Mouse (Mus musculus) monocyte, adult 5-6 weeks (primary cell): ENCODE data around the gene Inip. TPM values are rescaled to one million over a fixed set of nuclear protein-coding genes. Genes with fewer than 3 reads are reported as not detected.

Experiments
- ATAC-seq: fragments of 153-309, 156-312 bp; replicated peaks from 2 replicates; pipeline ENCODE4 v1.8.0; 2017; ENCODE audit warnings: mild to moderate bottlenecking; ENCODE audit not compliant: low TSS enrichment, insufficient number of reproducible peaks, severe bottlenecking, poor library complexity, low FRiP score
- total RNA-seq: library from RNA; stranded (forward); fragments of 200-1000, 200-491, 200-594 nt; gene quantifications from 3 replicates; pipeline ENCODE4 v1.2.3, GENCODE M21; 2017

The Inip gene
- total RNA-seq, 1 experiment from 2014 or later, result 36.2 TPM

DNA sequence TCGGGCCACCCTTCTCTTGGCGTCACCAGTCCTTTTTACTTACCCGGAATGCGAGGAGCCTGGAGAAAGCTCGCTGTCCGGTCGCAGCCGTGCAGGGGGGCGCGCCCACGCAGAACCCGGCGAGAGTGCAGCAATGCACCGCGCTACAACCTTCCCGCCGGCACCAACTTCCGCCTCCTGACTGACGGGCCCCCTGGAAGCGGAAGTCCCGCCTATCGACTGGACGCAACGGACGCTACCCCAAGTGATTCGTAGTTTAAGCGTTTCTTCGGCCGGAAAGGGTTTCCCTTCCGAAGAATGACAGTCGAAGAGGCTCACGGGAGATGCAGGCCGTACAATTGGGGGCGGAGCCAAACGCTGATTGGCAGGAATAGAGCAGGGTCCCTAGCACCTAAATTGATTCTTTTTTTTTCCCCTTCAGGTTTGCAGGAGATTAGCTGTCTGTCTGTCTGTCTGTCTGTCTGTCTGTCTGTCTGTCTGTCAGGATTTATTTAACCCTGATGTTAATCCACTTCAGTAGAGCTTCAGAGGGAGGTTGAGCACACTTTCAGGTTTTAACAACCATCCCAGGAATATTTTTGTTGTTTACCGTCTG, 17.6 kb downstream of the Inip start:
- peak; percentile 98 for ATAC-seq

GRCm38 (mm10) chr4:59782853-59783684, 18.3 kb downstream of the Inip start:
- ATAC-seq, result peak; percentile 30

DNA sequence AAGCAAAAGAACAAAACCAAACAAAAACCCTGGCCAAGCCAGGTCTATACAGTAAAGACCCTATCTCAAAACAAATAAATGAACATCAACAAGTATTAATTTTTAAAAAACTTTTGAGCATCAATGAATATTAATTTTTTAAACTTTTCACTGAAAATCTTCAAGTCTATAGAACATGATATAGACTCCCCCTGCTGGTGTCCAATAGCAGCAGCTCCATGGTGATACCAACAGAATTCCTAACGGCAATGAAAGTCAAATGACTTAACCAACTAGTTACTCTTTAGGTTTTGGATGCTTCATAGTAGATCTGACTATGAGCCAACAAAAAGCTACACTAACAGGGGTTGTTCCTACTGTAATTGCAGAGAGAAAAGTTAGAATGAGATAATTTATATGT, 20.8 kb downstream of the Inip start:
- no peak for ATAC-seq

GRCm38 (mm10) chr4:59777828-59778227, 23.6 kb downstream of the Inip start:
- no peak for ATAC-seq

DNA sequence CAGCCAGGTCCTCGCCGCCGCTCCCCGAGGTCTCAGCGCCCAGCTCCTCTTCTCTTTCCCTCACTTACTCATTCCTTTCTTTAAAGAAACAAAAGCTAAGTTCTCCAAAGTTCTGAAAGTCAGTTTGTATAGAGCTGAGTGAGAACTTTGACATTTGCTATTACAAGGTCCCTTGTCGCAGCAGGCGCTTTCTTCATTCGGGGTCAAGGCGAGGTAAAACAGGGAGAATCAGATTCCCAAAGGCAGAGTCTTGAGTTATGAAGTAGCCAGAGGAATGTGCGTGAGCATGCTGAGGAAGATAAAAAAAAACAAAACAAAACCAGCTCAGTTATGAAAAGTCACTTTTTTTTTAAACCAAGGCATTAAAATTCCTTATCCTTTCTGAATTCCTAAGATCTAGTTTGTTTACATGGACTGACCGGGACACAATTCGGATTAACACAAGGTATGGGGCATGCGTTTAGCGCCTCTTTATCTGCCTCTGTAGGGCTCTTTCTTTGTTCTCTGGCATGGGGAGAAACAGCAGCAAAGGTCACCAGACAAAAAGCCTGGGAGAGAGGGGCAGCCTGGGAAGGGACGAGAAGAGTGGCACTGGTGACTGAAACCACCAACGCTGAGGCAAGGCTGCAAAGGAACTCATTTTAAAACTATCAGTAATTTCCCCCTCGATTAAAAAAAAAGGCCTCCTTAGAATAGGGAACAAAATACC, 29.1 kb downstream of the Inip start:
- no peak for ATAC-seq

DNA sequence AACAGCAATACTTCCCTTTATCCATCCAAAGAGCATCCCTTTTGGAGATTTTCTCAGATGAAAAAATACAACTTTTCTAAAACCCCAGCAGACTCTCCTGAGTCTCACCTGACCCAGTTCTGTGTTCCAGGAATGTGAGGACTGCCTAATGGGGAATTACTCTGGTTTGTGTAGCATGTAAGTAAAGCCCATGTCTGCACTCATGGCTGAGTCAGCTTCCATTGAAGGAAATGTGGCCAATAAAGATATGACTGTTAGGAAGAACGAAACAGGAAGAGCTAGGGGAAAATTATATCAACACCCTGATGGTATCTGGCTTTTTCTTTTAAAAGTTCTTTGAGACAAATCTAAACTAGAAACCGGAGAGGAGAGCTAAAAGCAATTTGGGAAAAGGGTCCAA, 33.7 kb downstream of the Inip start:
- no peak for ATAC-seq

- no peak for ATAC-seq
Observed at GRCm38 (mm10) chr4:59765385-59766005, 35.9 kb downstream of the Inip start.

DNA sequence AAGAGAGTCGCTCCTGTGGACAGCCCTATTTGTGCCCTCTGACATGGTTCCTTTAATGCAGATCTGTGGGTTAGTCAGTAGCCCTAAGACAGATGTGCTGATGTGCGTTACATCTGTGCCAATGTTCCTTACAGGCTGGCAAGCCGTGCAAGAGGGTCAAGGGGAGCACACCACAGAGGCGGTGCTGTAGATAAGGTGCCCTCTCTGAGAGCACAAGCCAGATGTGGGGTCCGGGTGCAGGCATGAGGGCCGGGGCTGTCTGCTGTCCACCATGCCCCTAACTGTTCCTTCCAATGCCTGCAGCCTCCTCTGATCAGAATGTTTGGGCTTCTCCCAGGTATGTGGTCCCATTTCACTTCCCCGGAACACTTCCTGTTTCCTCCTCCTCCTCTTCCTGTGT, 36.4 kb downstream of the Inip start:
- ATAC-seq, result no peak

- no peak for ATAC-seq
Observed at GRCm38 (mm10) chr4:59761365-59761729, 40.0 kb downstream of the Inip start.

DNA sequence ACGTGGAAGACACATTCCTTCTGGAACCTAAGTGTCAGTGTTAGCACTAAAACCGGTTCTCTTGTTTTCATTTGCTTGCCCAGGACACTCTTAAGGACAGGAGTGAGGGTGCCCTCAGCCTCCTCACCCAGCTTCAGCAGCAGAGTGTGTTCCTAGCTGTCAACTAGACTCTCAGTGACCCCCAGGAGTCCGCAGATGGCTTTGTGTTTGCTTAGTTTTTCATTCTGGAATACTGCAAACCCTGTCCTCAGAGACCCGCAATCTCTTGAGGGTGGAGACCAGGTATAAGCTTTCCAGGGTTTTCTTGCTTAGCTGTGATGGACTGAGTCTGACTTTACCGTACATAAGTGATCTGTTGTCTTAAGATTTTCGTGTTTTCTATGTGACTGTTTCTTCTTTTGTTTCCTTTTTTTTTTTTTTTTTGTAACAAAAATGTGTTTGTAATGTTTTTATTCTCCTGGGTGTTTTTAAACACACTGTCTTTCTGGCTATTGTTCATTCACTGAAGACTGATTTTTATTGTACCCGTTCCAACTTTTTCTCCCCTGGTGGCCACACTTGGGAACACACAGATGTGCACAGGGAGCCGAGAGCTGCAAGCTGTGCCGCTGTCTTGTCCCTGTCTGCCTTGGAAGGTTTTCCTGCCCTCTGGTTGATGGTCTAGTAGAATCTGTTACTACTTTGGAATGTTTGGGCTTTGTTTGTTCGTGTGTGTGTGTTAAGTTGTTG, 40.6 kb downstream of the Inip start:
- ATAC-seq, result no peak

DNA sequence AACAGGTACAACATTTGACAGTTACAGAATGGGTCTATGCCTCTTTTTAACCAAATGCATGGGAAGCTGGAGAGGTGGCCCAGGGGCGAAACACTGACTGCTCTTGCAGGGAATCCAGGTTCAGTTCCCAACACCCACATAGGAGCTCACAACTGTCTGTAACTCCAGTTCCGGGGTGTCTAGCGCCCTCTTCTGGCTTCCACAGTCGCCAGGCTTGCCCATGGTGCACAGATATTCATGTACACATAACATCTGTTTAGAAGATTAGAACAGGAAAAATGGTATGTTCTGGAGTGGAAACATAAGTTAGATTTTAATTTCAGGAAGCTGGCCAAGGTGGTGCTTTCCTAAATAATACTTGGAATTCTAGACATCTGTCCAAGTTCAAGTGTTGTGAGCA, 41.4 kb downstream of the Inip start:
- no peak for ATAC-seq

DNA sequence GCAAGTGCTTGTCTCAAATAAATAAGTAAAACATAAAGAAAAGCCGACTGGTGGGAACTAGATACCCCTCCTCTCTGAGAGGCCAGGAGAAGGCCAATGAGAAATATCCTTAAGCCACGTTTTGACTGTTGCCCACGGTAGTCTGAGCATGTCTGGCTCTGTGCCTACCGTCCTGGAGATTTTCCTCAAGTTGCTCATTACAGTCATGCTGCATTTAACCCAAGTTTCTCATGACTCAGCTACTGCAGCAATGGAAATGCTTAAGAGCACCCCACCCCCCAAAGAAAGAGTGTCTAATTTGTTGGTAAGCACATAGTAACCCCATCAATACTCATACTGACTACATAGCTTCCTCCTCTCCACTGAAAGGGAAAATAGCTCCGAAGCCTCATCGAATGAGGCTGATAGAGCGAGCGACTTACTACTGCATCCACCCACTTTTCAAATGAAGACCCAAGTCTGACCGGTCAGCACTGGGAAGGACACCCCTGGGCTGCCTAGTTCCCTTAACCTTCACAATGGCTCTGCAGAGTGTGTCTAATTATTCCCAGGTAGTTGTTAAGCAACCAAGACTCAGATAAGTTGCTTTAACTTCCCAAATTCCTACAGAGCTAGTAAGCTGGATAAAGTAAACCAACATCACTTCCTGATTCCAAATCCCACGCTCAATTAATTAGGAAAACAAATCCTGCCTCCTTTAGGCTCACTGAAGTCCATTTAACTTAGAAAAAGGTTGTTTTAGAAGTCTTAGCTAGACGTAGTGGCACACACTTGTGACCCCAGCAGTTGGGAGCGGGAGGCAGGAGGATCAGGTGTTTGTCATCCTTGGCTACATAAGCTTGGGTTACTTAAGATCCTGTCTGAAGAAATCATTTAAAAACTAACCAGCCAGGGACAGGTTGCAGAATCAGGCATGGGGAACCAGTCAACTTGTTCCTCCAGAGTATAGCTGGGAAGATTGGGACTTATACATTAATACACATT, 43.6 kb downstream of the Inip start:
- no peak for ATAC-seq

GRCm38 (mm10) chr4:59756332-59757082, 44.9 kb downstream of the Inip start:
- no peak for ATAC-seq

- no peak for ATAC-seq
Observed at GRCm38 (mm10) chr4:59753491-59754140, 47.8 kb downstream of the Inip start.

- ATAC-seq, result no peak
Observed at GRCm38 (mm10) chr4:59739882-59740281, 61.5 kb downstream of the Inip start.

GRCm38 (mm10) chr4:59739321-59739720, 62.1 kb downstream of the Inip start:
- no peak for ATAC-seq

GRCm38 (mm10) chr4:59731544-59731943, 69.8 kb downstream of the Inip start:
- no peak for ATAC-seq
